Mouse (Mus musculus) cerebellum, adult 2 months (tissue): ENCODE data around the gene Wnt3a. TPM values are rescaled to one million over a fixed set of nuclear protein-coding genes. Genes with fewer than 3 reads are reported as not detected.

ENCODE experiments used
- DNase-seq, 2 experiments: peaks; one replicate each; pipeline ENCODE4 v3.0.0; 2021
- H3K27ac ChIP-seq: fragments of 200-500 bp; 2 replicates; pipeline ENCODE4 v1.5.1; 2012; ENCODE audit warnings: low read length, control low read depth, inconsistent platforms; ENCODE audit not compliant: insufficient read depth
- H3K27me3 ChIP-seq: fragments of 200-500 bp; 2 replicates; pipeline ENCODE4 v1.6.1; 2012; ENCODE audit warnings: inconsistent platforms, mild to moderate bottlenecking, low read length, moderate library complexity; ENCODE audit not compliant: control insufficient read depth, insufficient read depth
- H3K4me1 ChIP-seq: fragments of 200-500 bp; 2 replicates; pipeline ENCODE4 v1.6.1; 2011; ENCODE audit warnings: low read length; ENCODE audit not compliant: control insufficient read depth, insufficient read depth
- H3K4me3 ChIP-seq: fragments of 200-500 bp; replicated peaks from 2 replicates; pipeline ENCODE3; 2011; ENCODE audit warnings: mild to moderate bottlenecking, low read depth, low read length, control low read depth; ENCODE audit not compliant: insufficient read depth
- CTCF ChIP-seq: fragments of 200-500 bp; IDR thresholded peaks from 2 replicates; pipeline ENCODE4 v1.5.1; 2011; ENCODE audit warnings: low read depth, mild to moderate bottlenecking, control low read depth, low read length, moderate library complexity, borderline replicate concordance; ENCODE audit not compliant: insufficient read depth
- POLR2A ChIP-seq: fragments of 200-500 bp; IDR thresholded peaks from 2 replicates; pipeline ENCODE4 v1.6.1; 2011; ENCODE audit warnings: low read length, control low read depth, borderline replicate concordance; ENCODE audit not compliant: insufficient read depth
- WGBS: fragments of 180-500 bp; shearing (Covaris S2); methylation state at CpG from one replicate; pipeline ENCODE4 v1.1.7; 2018; 5-methylcytosine and 5-hydroxymethylcytosine counted together
- polyA plus RNA-seq: library from polyadenylated mRNA; depleted of rRNA; stranded (reverse); fragments of >200 nt; gene quantifications from 2 replicates; pipeline ENCODE4 v1.2.3, GENCODE M21; 2012

Wnt3a gene
- polyA plus RNA-seq, 1 experiment, result not detected

- H3K27ac ChIP-seq, result no peak overlapping the region
- H3K27me3 ChIP-seq, result peaks cover 2% of the 10 kb centered on the region
- no peaks in the 10 kb centered on the region for H3K4me1 ChIP-seq
- 29% methylated on average over 7 of the region's 7 CpGs for WGBS
- TF ChIP-seq POLR2A, result no peak
- TF ChIP-seq CTCF, result peak; percentile 77
- DNase-seq, result peak; percentile 57 to 64
- no peak overlapping the region for H3K4me3 ChIP-seq
Measured at GRCm38 (mm10) chr11:59293616-59294015, 3.1 kb upstream of the Wnt3a start.

GRCm38 (mm10) chr11:59289706-59290105 lies 846 bp downstream of the Wnt3a start:
- DNase-seq, result no peak
- H3K27ac ChIP-seq, result no peak overlapping the region
- no peaks in the 10 kb centered on the region for H3K4me1 ChIP-seq
- WGBS, result under 1% methylated on average over 25 of the region's 25 CpGs
- peaks cover 3% of the 10 kb centered on the region for H3K27me3 ChIP-seq
- H3K4me3 ChIP-seq, result no peak overlapping the region
- TF ChIP-seq POLR2A (no peak), CTCF (no peak)

- Histone ChIP-seq H3K4me1 (peaks cover 14% of the 10 kb centered on the region), H3K27ac (no peak overlapping the region), H3K4me3 (no peak overlapping the region), H3K27me3 (peaks cover 3% of the 10 kb centered on the region)
- WGBS, result 20% methylated on average over 14 of the region's 14 CpGs
- DNase-seq, result no peak
- TF ChIP-seq CTCF, result no peak
- TF ChIP-seq POLR2A, result no peak
Measured at GRCm38 (mm10) chr11:59284146-59284545, 6.4 kb downstream of the Wnt3a start.

DNA sequence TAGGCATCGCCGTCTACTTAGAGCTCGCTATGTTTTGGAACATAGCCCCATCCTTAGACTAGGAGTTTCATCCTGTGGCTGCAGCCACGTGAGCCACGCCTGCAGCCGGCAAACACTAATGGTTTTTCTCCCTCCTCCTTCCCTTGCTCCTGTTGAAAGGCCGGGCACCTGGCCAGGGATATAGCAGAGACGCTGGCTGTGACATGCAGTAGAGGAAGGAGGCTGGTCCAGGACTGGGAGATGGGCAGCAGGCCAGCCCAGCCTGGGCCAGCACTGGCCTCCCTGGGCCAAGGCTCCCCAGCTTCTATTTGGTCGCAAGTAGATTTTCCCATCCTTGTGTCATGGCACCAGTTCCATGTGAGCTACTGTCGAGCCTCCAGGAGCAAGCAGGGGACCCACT lies 7.6 kb downstream of the Wnt3a start:
- 6% methylated on average over 10 of the region's 10 CpGs for WGBS
- no peak for TF ChIP-seq POLR2A
- no peak for TF ChIP-seq CTCF
- peak; percentile 82 to 90 for DNase-seq
- H3K4me1 ChIP-seq, result peaks cover 14% of the 10 kb centered on the region
- H3K4me3 ChIP-seq, result no peak overlapping the region
- no peak overlapping the region for H3K27ac ChIP-seq
- no peaks in the 10 kb centered on the region; the same call in 1 of the 2 replicates for H3K27me3 ChIP-seq

DNA sequence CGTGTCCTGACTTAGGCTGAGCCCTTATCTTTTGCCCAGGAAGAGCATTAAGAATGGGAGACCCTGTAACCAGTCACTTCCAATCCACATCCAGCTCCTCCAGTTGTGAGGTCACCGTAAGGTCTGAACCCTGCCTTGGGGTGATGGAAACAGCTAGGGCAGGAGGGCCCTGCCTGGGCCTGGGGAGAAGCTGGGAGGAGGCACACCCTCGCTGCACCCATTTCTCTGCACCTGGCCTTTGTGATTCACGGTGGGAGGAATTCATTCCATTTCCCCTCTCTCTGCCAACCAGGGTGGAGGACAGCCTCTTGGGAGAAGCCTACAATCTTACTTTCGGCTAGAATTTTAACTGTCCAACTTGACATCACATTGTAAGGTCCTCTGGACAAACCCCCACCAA lies 8.4 kb downstream of the Wnt3a start:
- Histone ChIP-seq H3K27ac (no peak overlapping the region), H3K4me1 (peaks cover 14% of the 10 kb centered on the region), H3K27me3 (no peaks in the 10 kb centered on the region; the same call in 1 of the 2 replicates), H3K4me3 (no peak overlapping the region)
- DNase-seq, result no peak
- 86% methylated on average over 5 of the region's 5 CpGs for WGBS
- TF ChIP-seq CTCF, result no peak
- TF ChIP-seq POLR2A, result no peak

GRCm38 (mm10) chr11:59278047-59278446 lies 12.5 kb downstream of the Wnt3a start:
- Histone ChIP-seq H3K4me3 (no peak overlapping the region), H3K27me3 (no peaks in the 10 kb centered on the region), H3K27ac (no peak overlapping the region), H3K4me1 (peaks cover under 1% of the 10 kb centered on the region)
- DNase-seq, result no peak
- TF ChIP-seq CTCF (no peak), POLR2A (no peak)
- WGBS, result 80% methylated on average over 4 of the region's 4 CpGs

GRCm38 (mm10) chr11:59276877-59277276 lies 13.7 kb downstream of the Wnt3a start:
- Histone ChIP-seq H3K4me3 (no peak overlapping the region), H3K27me3 (no peaks in the 10 kb centered on the region), H3K27ac (no peak overlapping the region), H3K4me1 (no peaks in the 10 kb centered on the region)
- DNase-seq, result no peak
- 74% methylated on average over 2 of the region's 2 CpGs for WGBS
- TF ChIP-seq CTCF (no peak), POLR2A (no peak)

DNA sequence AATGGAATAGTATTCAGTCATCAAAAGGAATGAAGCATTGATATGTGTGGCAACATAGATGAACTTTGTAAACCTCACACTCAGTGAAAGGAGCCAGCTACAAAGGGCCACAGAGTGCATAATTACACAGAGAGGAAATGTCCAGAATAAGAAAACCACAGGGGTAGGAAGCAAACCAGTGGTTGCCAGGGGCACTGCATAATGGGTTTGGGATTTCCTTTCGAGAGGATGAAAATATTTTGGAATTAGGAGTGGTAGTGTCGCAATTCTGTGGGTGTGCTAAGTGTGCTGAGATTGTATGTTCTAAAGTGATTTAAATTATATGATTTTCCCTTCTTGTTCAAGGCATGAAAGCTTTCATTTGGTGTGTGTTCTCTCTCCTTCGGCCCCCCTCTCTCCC lies 16.4 kb downstream of the Wnt3a start:
- TF ChIP-seq CTCF (no peak), POLR2A (no peak)
- no peaks in the 10 kb centered on the region for H3K4me1 ChIP-seq
- H3K27me3 ChIP-seq, result no peaks in the 10 kb centered on the region
- WGBS, result 60% methylated on average over 3 of the region's 3 CpGs
- DNase-seq, result no peak
- no peak overlapping the region for H3K27ac ChIP-seq
- no peak overlapping the region for H3K4me3 ChIP-seq
